Mouse (Mus musculus) heart, adult 2 months (tissue): ENCODE measurements at regions not wholly inside any gene's neighbourhood (a gene's known extent, or its start where the extent isn't known, plus 50 kb on each side); places are given as distances from the start of the nearest gene placed in this dataset.

Experiments used
- CTCF ChIP-seq: fragments of 200-600 bp; IDR thresholded peaks from 2 replicates; pipeline ENCODE4 v1.8.1; 2022; ENCODE audit warnings: antibody characterized with exemption, mild to moderate bottlenecking, moderate library complexity
- EP300 ChIP-seq: fragments of 200-500 bp; IDR thresholded peaks from 2 replicates; pipeline ENCODE4 v1.6.1; 2011; ENCODE audit warnings: low read depth, low read length, control low read depth; ENCODE audit not compliant: insufficient read depth
- POLR2A ChIP-seq: fragments of 200-500 bp; IDR thresholded peaks from 2 replicates; pipeline ENCODE4 v1.6.1; 2011; ENCODE audit warnings: mild to moderate bottlenecking, low read depth, low read length, control low read depth; ENCODE audit not compliant: insufficient read depth

- TF ChIP-seq POLR2A (no peak), CTCF (no peak), EP300 (no peak)
Measured at GRCm38 (mm10) chr11:64587034-64587710, 150.7 kb upstream of the F930015N05Rik start.
